In genomic region chr11:12315670-12316069, GRCm38 (mm10) we compare ENCODE assay signal across 25 mouse cellular contexts.
DNase-seq lines count a peak whose midpoint lies in the region; ATAC-seq and TF ChIP-seq lines count a peak whose summit lies in the region.
"Had no signal": no experiment of that assay in that cellular context is flagged by ENCODE, and none has a peak within 500 bp of the region (broad histone marks: within the 10 kb centered on the region; RNA-seq: fewer than 3 reads in every experiment).

No protein-coding gene starts in this region.

- 47% methylated on average over 3 of the region's 3 CpGs for WGBS in heart, embryonic 12.5 days
- 28% methylated on average over 3 of the region's 3 CpGs for WGBS in heart, postnatal 0 days

- intact Hi-C loops in heart, postnatal 14 days (cut with DNase I) = loop anchor here (2.0 kb wide), 2 partner anchors 21 to 43 kb away; no protein-coding TSS in a partner anchor

- no peak for TF ChIP-seq EP300 in heart, postnatal 0 days (IDR thresholded peaks at IDR 0.05; ENCODE audit: low read depth)

- H3K36me3 ChIP-seq in heart, embryonic 12.5 days = no peaks in the 10 kb centered on the region
- no peaks in the 10 kb centered on the region for H3K36me3 ChIP-seq in heart, postnatal 0 days (replicated peaks; ENCODE audit: control insufficient read depth, insufficient read depth, low read length)
- H3K36me3 ChIP-seq: intestine, embryonic 15.5 days; limb, embryonic 13.5 days had no signal

- no peaks in the 10 kb centered on the region for H3K9me3 ChIP-seq in heart, embryonic 12.5 days (replicated peaks)
- no peaks in the 10 kb centered on the region for H3K9me3 ChIP-seq in heart, postnatal 0 days (replicated peaks; ENCODE audit: control insufficient read depth, low read length)
- H3K9me3 ChIP-seq: intestine, embryonic 15.5 days; limb, embryonic 13.5 days had no signal

- no peaks in the 10 kb centered on the region for H3K27me3 ChIP-seq in heart, embryonic 12.5 days (replicated peaks)
- H3K27me3 ChIP-seq in heart, postnatal 0 days (ENCODE audit: control insufficient read depth, insufficient read depth, low read length) = no peaks in the 10 kb centered on the region
- H3K27me3 ChIP-seq: intestine, embryonic 15.5 days; limb, embryonic 13.5 days had no signal

- peak; percentile 53 for DNase-seq in heart, adult 8-10 months (ENCODE audit: low spot score)
- no peak for DNase-seq in heart, postnatal 14 days
- peak; percentile 37 to 39 for DNase-seq in heart, adult 9 months (ENCODE audit: low spot score in 2 of 2)
- peak; percentile 49 for DNase-seq in heart, postnatal 0 days (ENCODE audit: low spot score)
- no peak for DNase-seq in urinary bladder, postnatal 10 days (ENCODE audit: low spot score)
- no peak for DNase-seq in cerebellum, adult 8-10 months
- DNase-seq: adrenal gland, postnatal 25 days; B cell, adult 2 months; cerebellum, adult 18-20 months; cerebellum, postnatal 14 days; gastrocnemius, postnatal 10 days; kidney, adult 9 months; kidney, postnatal 25 days; midbrain, embryonic 14.5 days; thymus, postnatal 14 days had no signal

- H3K4me1 ChIP-seq in heart, embryonic 12.5 days (replicated peaks) = peaks cover 9% of the 10 kb centered on the region
- peaks cover 30% of the 10 kb centered on the region for H3K4me1 ChIP-seq in heart, postnatal 0 days (ENCODE audit: control insufficient read depth, insufficient read depth)
- H3K4me1 ChIP-seq: intestine, embryonic 15.5 days; limb, embryonic 13.5 days had no signal

- H3K4me3 ChIP-seq in heart, embryonic 12.5 days = no peak overlapping the region
- 0 out of 2 replicates have a peak overlapping the region, but pooled peaks have one; percentile 2 for H3K4me3 ChIP-seq in heart, postnatal 0 days (ENCODE audit: low read depth, low read length)
- H3K4me3 ChIP-seq: erythroblast, embryonic 14.5 days; intestine, embryonic 15.5 days; left cerebral cortex, adult 2 months; limb, embryonic 13.5 days had no signal

- H3K4me2 ChIP-seq in heart, embryonic 12.5 days = no peak overlapping the region
- peak overlapping the region; percentile 38 for H3K4me2 ChIP-seq in heart, postnatal 0 days (ENCODE audit: low read depth, low read length)
- H3K4me2 ChIP-seq: intestine, embryonic 15.5 days; limb, embryonic 13.5 days; liver, embryonic 11.5 days had no signal

- H3K27ac ChIP-seq in heart, embryonic 12.5 days (ENCODE audit: poor library complexity, severe bottlenecking) = peak overlapping the region; percentile 0; the same call in 1 of the 2 replicates
- peak overlapping the region; percentile 74 for H3K27ac ChIP-seq in heart, postnatal 0 days (ENCODE audit: low read depth)
- H3K27ac ChIP-seq: hindbrain, postnatal 0 days; intestine, embryonic 15.5 days; left cerebral cortex, adult 2 months; limb, embryonic 13.5 days; macrophage had no signal

- TF ChIP-seq CTCF in heart, postnatal 0 days (IDR thresholded peaks at IDR 0.05; ENCODE audit: low read depth) = no peak

- no peak overlapping the region for H3K9ac ChIP-seq in heart, embryonic 12.5 days
- H3K9ac ChIP-seq in heart, postnatal 0 days (replicated peaks; ENCODE audit: low read depth, low read length) = no peak overlapping the region
- H3K9ac ChIP-seq: intestine, embryonic 15.5 days; limb, embryonic 13.5 days had no signal

- ATAC-seq in heart, embryonic 12.5 days (ENCODE audit: insufficient number of reproducible peaks, low FRiP score) = no peak
- ATAC-seq in heart, postnatal 0 days (ENCODE audit: insufficient read depth, low read depth) = no peak
- ATAC-seq: forebrain, embryonic 16.5 days; hindbrain, postnatal 0 days; lung, postnatal 0 days had no signal

Comparison
In these comparisons a context has a peak if more than half of its experiments do, and no peak if none do; other contexts are left out.
1. DNase-seq: peak in heart, adult 8-10 months (single experiment), heart, adult 9 months (2 of 2) and heart, postnatal 0 days (single experiment); none in heart, postnatal 14 days (0 of 2), urinary bladder, postnatal 10 days (single experiment) and cerebellum, adult 8-10 months (single experiment).